Mouse (Mus musculus) small intestine, adult 2 months (tissue): Measurements from ENCODE around the gene Fam129a. TPM values are rescaled to one million over a fixed set of nuclear protein-coding genes. Genes with fewer than 3 reads are reported as not detected.

Experiments
- H3K27ac ChIP-seq: fragments of 200-500 bp; 2 replicates; pipeline ENCODE4 v1.5.1; 2012; ENCODE audit warnings: low read depth, low read length, control low read depth, inconsistent platforms; ENCODE audit not compliant: insufficient read depth
- H3K27me3 ChIP-seq: fragments of 200-500 bp; 2 replicates; pipeline ENCODE4 v1.6.1; 2012; ENCODE audit warnings: mild to moderate bottlenecking, moderate library complexity, low read length, inconsistent platforms; ENCODE audit not compliant: control insufficient read depth, insufficient read depth
- H3K36me3 ChIP-seq: fragments of 200-500 bp; 2 replicates; pipeline ENCODE4 v1.6.1; 2012; ENCODE audit warnings: mild to moderate bottlenecking, low read length, control low read depth, inconsistent platforms; ENCODE audit not compliant: control insufficient read depth, insufficient read depth
- H3K4me1 ChIP-seq: fragments of 200-500 bp; 2 replicates; pipeline ENCODE4 v1.6.1; 2012; ENCODE audit warnings: low read length, inconsistent platforms, mixed read lengths; ENCODE audit not compliant: control insufficient read depth, insufficient read depth, insufficient read length
- H3K4me3 ChIP-seq: fragments of 200-500 bp; 2 replicates; pipeline ENCODE4 v1.5.1; 2012; ENCODE audit warnings: low read depth, mild to moderate bottlenecking, control low read depth, inconsistent platforms, low read length, moderate library complexity
- CTCF ChIP-seq: fragments of 200-500 bp; IDR thresholded peaks from 2 replicates; pipeline ENCODE4 v1.5.1; 2012; ENCODE audit warnings: low read depth, mild to moderate bottlenecking, control low read depth, inconsistent platforms, low read length, moderate library complexity, mixed read lengths; ENCODE audit not compliant: insufficient replicate concordance, insufficient read length; ENCODE audit errors: extremely low read depth
- POLR2A ChIP-seq: fragments of 200-500 bp; IDR thresholded peaks from 2 replicates; pipeline ENCODE4 v1.6.1; 2012; ENCODE audit warnings: low read depth, mild to moderate bottlenecking, control low read depth, inconsistent platforms, low read length, moderate library complexity
- WGBS: fragments of 180-500 bp; shearing (Covaris S2); methylation state at CpG from one replicate; pipeline ENCODE4 v1.1.7; 2018; 5-methylcytosine and 5-hydroxymethylcytosine counted together
- polyA plus RNA-seq: library from polyadenylated mRNA; depleted of rRNA; stranded (reverse); fragments of >200 nt; gene quantifications from 2 replicates; pipeline ENCODE4 v1.2.3, GENCODE M21; 2012

The Fam129a gene
- polyA plus RNA-seq, 1 experiment, result 1.6 TPM

DNA sequence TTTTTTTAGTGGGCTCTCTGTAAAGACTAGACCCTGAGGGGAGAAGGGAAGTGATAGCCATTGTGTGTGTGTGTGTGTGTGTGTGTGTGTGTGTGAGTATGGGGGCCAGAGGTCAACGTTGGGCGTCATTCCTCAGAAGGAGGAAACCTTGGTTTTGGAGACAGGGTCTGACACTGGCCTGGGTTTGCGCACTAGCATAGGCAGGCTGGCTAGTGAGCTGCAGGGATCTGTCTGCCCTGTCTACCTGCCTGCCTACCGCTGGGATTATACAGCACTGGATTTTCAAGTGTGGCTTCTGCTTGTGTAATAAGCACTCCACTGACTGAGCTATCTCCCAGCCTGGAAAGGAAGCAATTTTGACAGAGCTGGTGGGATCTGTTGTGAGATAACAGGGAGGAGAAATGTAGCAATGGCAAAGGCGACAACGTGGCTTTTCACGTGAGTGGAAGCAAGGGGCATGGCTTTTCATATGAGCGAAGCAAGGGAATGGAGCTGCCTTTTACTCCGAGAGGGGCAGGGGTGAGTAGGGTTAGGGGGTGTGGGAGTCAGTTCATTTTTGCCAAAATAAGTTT is 66.5 kb downstream of the Fam129a start:
- WGBS, result 85% methylated on average over 9 of the region's 9 CpGs
- Histone ChIP-seq H3K4me3 (no peak overlapping the region), H3K4me1 (no peaks in the 10 kb centered on the region), H3K27ac (no peak overlapping the region), H3K36me3 (no peaks in the 10 kb centered on the region; the same call in 1 of the 2 replicates), H3K27me3 (no peaks in the 10 kb centered on the region)
- TF ChIP-seq CTCF, result no peak
- TF ChIP-seq POLR2A, result no peak

DNA sequence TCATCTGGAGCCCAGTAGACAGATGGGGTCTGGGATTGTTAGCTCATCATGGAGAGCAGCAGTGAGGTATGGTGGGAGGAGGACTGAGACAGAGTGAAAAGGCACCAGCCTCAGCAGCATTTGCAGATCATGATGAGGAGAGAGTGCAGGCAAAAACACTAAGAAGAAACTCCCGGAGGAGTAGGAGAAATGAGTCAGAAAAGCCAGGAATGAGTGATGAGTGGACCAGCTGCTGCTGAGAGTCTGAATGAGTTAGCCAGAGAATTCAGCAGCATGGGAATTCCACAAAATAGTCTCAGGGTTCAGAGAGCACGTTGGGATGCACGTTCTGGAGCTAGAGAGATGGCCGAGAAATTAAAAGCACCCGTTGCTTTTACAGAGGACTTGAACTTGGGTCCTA is 67.4 kb downstream of the Fam129a start:
- 81% methylated on average over 5 of the region's 5 CpGs for WGBS
- H3K27ac ChIP-seq, result no peak overlapping the region
- TF ChIP-seq CTCF (no peak), POLR2A (no peak)
- no peaks in the 10 kb centered on the region for H3K27me3 ChIP-seq
- H3K4me3 ChIP-seq, result no peak overlapping the region
- H3K36me3 ChIP-seq, result no peaks in the 10 kb centered on the region; the same call in 1 of the 2 replicates
- H3K4me1 ChIP-seq, result no peaks in the 10 kb centered on the region

DNA sequence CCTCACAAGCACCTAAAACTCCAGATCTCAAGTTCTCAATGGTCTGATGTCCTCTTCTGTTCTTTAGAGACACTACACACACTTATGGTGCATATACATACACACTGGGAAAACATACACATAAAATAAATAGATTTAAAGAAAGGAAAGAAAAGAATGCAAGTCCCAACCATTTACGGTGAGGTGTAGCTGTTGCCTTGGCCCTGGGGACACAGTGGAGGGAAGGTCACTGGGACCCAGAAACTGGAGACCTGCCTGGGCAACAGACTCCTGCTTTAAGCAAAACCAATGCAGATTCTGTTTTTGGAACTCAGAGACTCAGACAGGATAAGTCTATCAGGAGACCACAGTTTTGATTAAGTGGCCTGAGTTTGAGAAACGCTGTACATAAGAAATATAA is 67.8 kb downstream of the Fam129a start:
- H3K36me3 ChIP-seq, result no peaks in the 10 kb centered on the region; the same call in 1 of the 2 replicates
- H3K4me1 ChIP-seq, result no peaks in the 10 kb centered on the region
- 93% methylated on average over 2 of the region's 2 CpGs for WGBS
- no peak overlapping the region for H3K27ac ChIP-seq
- TF ChIP-seq POLR2A, result no peak
- TF ChIP-seq CTCF, result no peak
- no peaks in the 10 kb centered on the region for H3K27me3 ChIP-seq
- H3K4me3 ChIP-seq, result no peak overlapping the region

DNA sequence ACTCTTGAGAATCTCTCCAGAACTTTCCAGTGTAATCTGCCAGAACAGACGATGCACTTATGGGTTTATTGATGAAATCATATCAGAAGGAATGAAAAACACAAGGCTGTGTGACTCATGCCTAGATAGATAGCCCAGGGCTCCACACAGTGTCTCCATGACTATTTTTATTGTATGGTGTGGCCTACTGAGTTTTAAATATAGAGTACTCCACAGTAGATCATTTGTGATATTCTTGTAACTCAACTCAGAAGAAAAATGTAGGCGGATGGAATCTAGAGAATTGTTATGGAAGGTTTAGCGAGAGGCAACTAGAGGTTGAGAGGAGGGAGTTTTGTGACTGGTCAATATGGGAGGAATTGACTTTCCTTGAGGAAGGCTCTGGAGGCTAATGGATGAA is 75.4 kb downstream of the Fam129a start:
- H3K4me1 ChIP-seq, result no peaks in the 10 kb centered on the region
- H3K36me3 ChIP-seq, result 0 out of 2 replicates have a peak, but pooled peaks cover 2% of the 10 kb centered on the region
- TF ChIP-seq CTCF (no peak), POLR2A (no peak)
- no peak overlapping the region for H3K4me3 ChIP-seq
- H3K27me3 ChIP-seq, result no peaks in the 10 kb centered on the region
- 79% methylated on average over 3 of the region's 3 CpGs for WGBS
- H3K27ac ChIP-seq, result no peak overlapping the region

DNA sequence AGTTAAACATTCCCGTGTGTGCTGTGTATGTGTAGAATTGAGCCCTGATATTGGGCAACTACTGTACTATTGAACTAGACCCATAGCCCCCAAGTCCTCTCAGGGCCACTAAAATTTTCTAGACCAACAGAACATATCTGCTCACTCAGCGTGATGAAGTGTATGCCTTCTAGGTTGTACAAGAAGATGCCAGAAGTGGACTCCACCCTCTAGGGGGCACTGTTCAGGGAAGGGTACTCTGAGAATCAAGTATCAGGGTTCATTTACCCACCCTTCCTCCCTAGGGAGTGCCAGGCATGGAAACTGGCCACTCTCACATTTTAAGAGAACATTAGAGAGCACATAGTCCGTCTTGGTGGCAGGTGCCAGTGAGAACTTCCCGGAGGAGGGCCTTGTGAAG is 77.1 kb downstream of the Fam129a start:
- 78% methylated on average over 4 of the region's 4 CpGs for WGBS
- H3K4me1 ChIP-seq, result no peaks in the 10 kb centered on the region
- TF ChIP-seq CTCF, result no peak
- no peak for TF ChIP-seq POLR2A
- no peaks in the 10 kb centered on the region for H3K27me3 ChIP-seq
- H3K27ac ChIP-seq, result no peak overlapping the region
- H3K36me3 ChIP-seq, result 0 out of 2 replicates have a peak, but pooled peaks cover 2% of the 10 kb centered on the region
- H3K4me3 ChIP-seq, result no peak overlapping the region

DNA sequence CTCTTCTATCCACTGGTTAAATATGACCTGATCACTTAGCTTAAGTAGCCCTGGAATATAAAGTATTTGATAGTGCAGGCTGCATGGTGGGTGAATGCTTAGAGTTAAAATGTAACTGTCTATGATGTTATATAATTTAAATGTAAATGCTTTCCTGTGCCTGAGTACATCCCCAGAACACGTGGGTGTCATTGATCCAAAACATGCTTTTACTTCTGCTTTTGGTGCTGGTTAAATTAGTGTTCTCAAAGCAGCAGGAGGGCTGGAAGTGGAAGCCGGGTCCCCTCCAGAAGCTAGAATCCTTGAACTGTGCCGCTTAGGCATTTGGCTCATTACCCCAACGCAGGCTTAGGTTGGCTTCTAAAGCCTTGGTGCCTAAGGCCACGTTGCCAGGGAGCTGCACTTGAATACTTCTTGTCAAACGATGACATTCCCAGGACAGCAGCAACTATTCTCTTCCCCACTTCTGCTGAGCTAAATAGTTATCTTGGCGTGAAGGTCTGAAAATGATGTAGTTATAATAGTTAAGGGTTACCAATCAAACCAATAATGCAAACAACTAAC is 86.1 kb downstream of the Fam129a start:
- Histone ChIP-seq H3K4me1 (peaks cover 6% of the 10 kb centered on the region; the same call in 1 of the 2 replicates), H3K4me3 (no peak overlapping the region), H3K27ac (no peak overlapping the region), H3K36me3 (no peaks in the 10 kb centered on the region), H3K27me3 (peaks cover 4% of the 10 kb centered on the region; the same call in 1 of the 2 replicates)
- 66% methylated on average over 7 of the region's 7 CpGs for WGBS
- TF ChIP-seq POLR2A (no peak), CTCF (no peak)

DNA sequence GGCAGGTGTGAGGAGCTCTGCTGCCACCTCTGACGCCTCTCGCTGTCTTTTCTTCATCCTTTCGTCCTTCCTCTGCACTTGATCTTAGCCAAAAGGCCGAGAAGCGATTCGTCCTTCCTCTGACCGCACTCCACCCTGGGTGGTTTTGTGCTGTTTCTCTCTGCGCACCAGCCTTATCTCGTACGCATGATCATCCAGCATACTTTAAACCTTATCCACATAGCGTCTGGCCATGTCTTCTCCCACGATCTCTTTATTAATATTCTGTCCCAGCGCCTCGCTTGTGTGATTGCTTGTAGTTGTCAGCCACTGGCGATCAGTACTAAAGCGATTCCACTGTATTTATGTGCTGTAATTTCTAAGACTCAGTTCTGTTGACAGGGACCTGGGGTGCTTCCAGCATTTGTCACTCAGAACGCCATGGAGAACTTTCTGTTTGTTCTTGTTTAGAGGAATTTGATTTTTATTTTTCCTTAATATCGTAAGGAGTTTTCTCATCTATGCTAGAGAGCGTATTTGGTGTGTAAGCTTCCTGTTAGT is 87.4 kb downstream of the Fam129a start:
- Histone ChIP-seq H3K4me3 (no peak overlapping the region), H3K27ac (no peak overlapping the region), H3K27me3 (peaks cover 4% of the 10 kb centered on the region; the same call in 1 of the 2 replicates), H3K4me1 (peaks cover 6% of the 10 kb centered on the region; the same call in 1 of the 2 replicates), H3K36me3 (no peaks in the 10 kb centered on the region)
- WGBS, result 90% methylated on average over 19 of the region's 19 CpGs
- TF ChIP-seq CTCF, result no peak
- no peak for TF ChIP-seq POLR2A
